Mouse (Mus musculus): ENCODE measurements around the gene Dffa. TPM values are rescaled to one million over a fixed set of nuclear protein-coding genes. Genes with fewer than 3 reads are reported as not detected.

Gene Dffa
- total RNA-seq, 2 experiments from 2014 or later, result 58.9 to 62.9 TPM

Other genes with a start within 250 kb of the Dffa start
- 10 to 100 TPM; 52.1 to 55.0 TPM for gene Pex14, start 4.3 kb upstream of the Dffa start, total RNA-seq (2021)
- 10 to 100 TPM in 1 of 2 experiments, 1 to 10 TPM in 1; 8.2 to 16.5 TPM for gene Cort, start 22.6 kb downstream of the Dffa start, total RNA-seq (2021)
- 10 to 100 TPM; 26.4 to 31.4 TPM for gene Cenps, start 33.5 kb downstream of the Dffa start, total RNA-seq (2021)
- gene Pgd, start 62.6 kb downstream of the Dffa start, total RNA-seq (2021), result 10 to 100 TPM; 33.1 to 37.7 TPM
- 100 to 1,000 TPM; 429 to 451 TPM for gene Kif1b, start 203.5 kb downstream of the Dffa start, total RNA-seq (2021)